Mouse (Mus musculus): Measurements from ENCODE around the gene Pitpnm2. TPM values are rescaled to one million over a fixed set of nuclear protein-coding genes. Genes with fewer than 3 reads are reported as not detected.

Pitpnm2 gene
- polyA plus RNA-seq, 1 experiment: 10.8 TPM

- 74% methylated on average over 5 of the region's 5 CpGs for WGBS
Measured at GRCm38 (mm10) chr5:124134261-124134660, 115.3 kb downstream of the Pitpnm2 start.

DNA sequence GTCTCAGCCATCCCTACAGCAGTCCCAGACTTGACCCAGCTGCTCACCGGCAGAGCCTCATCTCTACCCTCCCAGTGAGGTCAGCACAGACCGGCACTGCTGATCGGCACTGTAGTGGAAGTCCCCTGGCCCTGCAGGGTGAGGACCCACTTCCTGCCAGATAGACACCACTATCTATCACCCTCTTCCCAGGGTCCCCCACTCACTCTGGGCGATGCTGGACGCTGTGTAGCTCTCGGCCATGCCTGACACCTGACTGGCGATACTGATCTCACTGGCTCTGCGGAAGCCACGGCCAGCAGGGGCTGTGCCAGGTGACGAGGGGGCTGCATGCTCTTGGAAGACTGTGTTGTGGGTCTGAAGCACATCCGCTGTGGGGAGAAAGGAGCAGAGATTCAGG is 124.5 kb downstream of the Pitpnm2 start:
- Histone ChIP-seq H3K4me3 (replicated peaks; ENCODE audit: control insufficient read depth, low read depth, low read length) (no peak overlapping the region), H3K4me1 (ENCODE audit: control insufficient read depth, insufficient read depth, low read length) (no peaks in the 10 kb centered on the region), H3K27ac (ENCODE audit: control insufficient read depth, insufficient read depth, low read depth, low read length, poor library complexity) (no peak overlapping the region)
- TF ChIP-seq POLR2A (IDR thresholded peaks at IDR 0.05; ENCODE audit: borderline replicate concordance, control insufficient read depth, low read depth, low read length) (no peak), CTCF (IDR thresholded peaks at IDR 0.05; ENCODE audit: control insufficient read depth, insufficient read depth, low read length) (no peak)
- 89% methylated on average over 11 of the region's 11 CpGs for WGBS

More at GRCm38 (mm10) chr5:124134261-124134660, 115.3 kb downstream of the Pitpnm2 start:
- Histone ChIP-seq H3K4me1 (ENCODE audit: control insufficient read depth, insufficient read depth, low read length) (no peaks in the 10 kb centered on the region), H3K27ac (ENCODE audit: control insufficient read depth, insufficient read depth, low read depth, low read length, poor library complexity) (no peak overlapping the region), H3K4me3 (replicated peaks; ENCODE audit: control insufficient read depth, low read depth, low read length) (no peak overlapping the region)
- TF ChIP-seq CTCF (IDR thresholded peaks at IDR 0.05; ENCODE audit: control insufficient read depth, insufficient read depth, low read length) (no peak), POLR2A (IDR thresholded peaks at IDR 0.05; ENCODE audit: borderline replicate concordance, control insufficient read depth, low read depth, low read length) (no peak)

GRCm38 (mm10) chr5:124122357-124122756 is 127.2 kb downstream of the Pitpnm2 start:
- TF ChIP-seq CTCF (IDR thresholded peaks at IDR 0.05; ENCODE audit: control insufficient read depth, insufficient read depth, low read length): no peak
- no peak for TF ChIP-seq POLR2A (IDR thresholded peaks at IDR 0.05; ENCODE audit: borderline replicate concordance, control insufficient read depth, low read depth, low read length)
- no peak overlapping the region for H3K27ac ChIP-seq (ENCODE audit: control insufficient read depth, insufficient read depth, low read depth, low read length, poor library complexity)
- WGBS: 90% methylated on average over 18 of the region's 18 CpGs
- no peak overlapping the region for H3K4me3 ChIP-seq (replicated peaks; ENCODE audit: control insufficient read depth, low read depth, low read length)
- H3K4me1 ChIP-seq (ENCODE audit: control insufficient read depth, insufficient read depth, low read length): no peaks in the 10 kb centered on the region; the same call in 1 of the 2 replicates

DNA sequence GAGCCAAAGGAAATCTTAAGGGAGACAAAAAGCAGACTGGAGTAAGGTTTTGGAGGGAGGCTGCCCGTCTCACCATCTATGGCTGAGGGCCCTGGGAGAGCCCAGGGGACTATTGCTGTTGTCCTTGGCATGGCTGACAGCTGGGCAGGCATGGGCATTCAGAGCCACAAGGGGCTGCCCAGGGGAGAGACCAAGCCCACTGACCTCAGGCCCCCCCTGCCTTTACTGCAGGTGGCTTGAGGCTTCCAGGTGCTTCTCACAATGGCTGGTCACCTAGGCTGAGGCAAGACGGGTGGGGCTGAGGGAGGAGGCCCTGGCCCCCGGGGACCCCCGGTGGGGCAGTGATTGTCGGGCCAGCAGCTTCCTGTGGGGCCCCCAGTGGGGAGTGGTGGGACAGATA is 130.4 kb downstream of the Pitpnm2 start:
- H3K27ac ChIP-seq (ENCODE audit: control insufficient read depth, insufficient read depth, low read depth, low read length, poor library complexity): no peak overlapping the region
- 47% methylated on average over 5 of the region's 5 CpGs for WGBS
- TF ChIP-seq CTCF (IDR thresholded peaks at IDR 0.05; ENCODE audit: control insufficient read depth, insufficient read depth, low read length): no peak
- TF ChIP-seq POLR2A (IDR thresholded peaks at IDR 0.05; ENCODE audit: borderline replicate concordance, control insufficient read depth, low read depth, low read length): no peak
- H3K4me1 ChIP-seq (ENCODE audit: control insufficient read depth, insufficient read depth, low read length): peaks cover 2% of the 10 kb centered on the region
- no peak overlapping the region for H3K4me3 ChIP-seq (replicated peaks; ENCODE audit: control insufficient read depth, low read depth, low read length)

GRCm38 (mm10) chr5:124115990-124116845 is 133.3 kb downstream of the Pitpnm2 start, which contains the start of gene Arl6ip4:
TSS of gene Arl6ip4 (plus strand) at chr5:124116089.
- peak within 1 kb of the TSS; percentile 74; the same call in 1 of the 2 replicates for H3K27ac ChIP-seq (ENCODE audit: control insufficient read depth, insufficient read depth, low read depth, low read length, poor library complexity)
- TF ChIP-seq CTCF (IDR thresholded peaks at IDR 0.05; ENCODE audit: control insufficient read depth, insufficient read depth, low read length) (no peak), POLR2A (IDR thresholded peaks at IDR 0.05; ENCODE audit: borderline replicate concordance, control insufficient read depth, low read depth, low read length) (peak; percentile 75; the same call in 1 of the 2 replicates)
- H3K4me1 ChIP-seq (ENCODE audit: control insufficient read depth, insufficient read depth, low read length): peaks cover 2% of the 10 kb centered on the region
- peak within 1 kb of the TSS; percentile 99 for H3K4me3 ChIP-seq (replicated peaks; ENCODE audit: control insufficient read depth, low read depth, low read length)
- WGBS: under 1% methylated on average over 64 of the region's 64 CpGs

GRCm38 (mm10) chr5:124115531-124115930 is 134.0 kb downstream of the Pitpnm2 start:
- Histone ChIP-seq H3K27ac (ENCODE audit: control insufficient read depth, insufficient read depth, low read depth, low read length, poor library complexity) (0 out of 2 replicates have a peak overlapping the region, but pooled peaks have one; percentile 74), H3K4me1 (ENCODE audit: control insufficient read depth, insufficient read depth, low read length) (peaks cover 2% of the 10 kb centered on the region), H3K4me3 (replicated peaks; ENCODE audit: control insufficient read depth, low read depth, low read length) (peak overlapping the region; percentile 99)
- WGBS: 30% methylated on average over 7 of the region's 7 CpGs
- TF ChIP-seq CTCF (IDR thresholded peaks at IDR 0.05; ENCODE audit: control insufficient read depth, insufficient read depth, low read length) (no peak), POLR2A (IDR thresholded peaks at IDR 0.05; ENCODE audit: borderline replicate concordance, control insufficient read depth, low read depth, low read length) (no peak)

- Histone ChIP-seq H3K27ac (ENCODE audit: control insufficient read depth, insufficient read depth, low read depth, low read length, poor library complexity) (no peak overlapping the region), H3K4me1 (ENCODE audit: control insufficient read depth, insufficient read depth, low read length) (peaks cover 2% of the 10 kb centered on the region; the same call in 1 of the 2 replicates), H3K4me3 (replicated peaks; ENCODE audit: control insufficient read depth, low read depth, low read length) (no peak overlapping the region)
- 92% methylated on average over 24 of the region's 24 CpGs for WGBS
- TF ChIP-seq CTCF (IDR thresholded peaks at IDR 0.05; ENCODE audit: control insufficient read depth, insufficient read depth, low read length) (no peak), POLR2A (IDR thresholded peaks at IDR 0.05; ENCODE audit: borderline replicate concordance, control insufficient read depth, low read depth, low read length) (no peak)
Measured at GRCm38 (mm10) chr5:124114276-124115025, 135.1 kb downstream of the Pitpnm2 start.

- TF ChIP-seq CTCF (IDR thresholded peaks at IDR 0.05; ENCODE audit: control insufficient read depth, insufficient read depth, low read length) (peak; percentile 52; the same call in 1 of the 2 replicates), POLR2A (IDR thresholded peaks at IDR 0.05; ENCODE audit: borderline replicate concordance, control insufficient read depth, low read depth, low read length) (no peak)
- H3K4me1 ChIP-seq (ENCODE audit: control insufficient read depth, insufficient read depth, low read length): peaks cover 2% of the 10 kb centered on the region; the same call in 1 of the 2 replicates
- 17% methylated on average over 14 of the region's 14 CpGs for WGBS
- peak overlapping the region; percentile 95 for H3K4me3 ChIP-seq (replicated peaks; ENCODE audit: control insufficient read depth, low read depth, low read length)
- peak overlapping the region; percentile 96; the same call in 1 of the 2 replicates for H3K27ac ChIP-seq (ENCODE audit: control insufficient read depth, insufficient read depth, low read depth, low read length, poor library complexity)
Measured at GRCm38 (mm10) chr5:124113030-124113429, 136.5 kb downstream of the Pitpnm2 start.

Data from bone marrow, adult 2 months (tissue).